Mouse (Mus musculus): ENCODE measurements around the gene Cc2d2b.

GRCm38 (mm10) chr19:40728732-40729420 lies 19.7 kb upstream of the Cc2d2b start:
- TF ChIP-seq CTCF (IDR thresholded peaks at IDR 0.05; ENCODE audit: low read depth) = no peak
- no peak for TF ChIP-seq EP300 (optimal IDR thresholded peaks at IDR 0.05)
